Mouse (Mus musculus) myocyte (in vitro differentiated cells): ENCODE results near the gene Gm45717. TPM values are rescaled to one million over a fixed set of nuclear protein-coding genes. Genes with fewer than 3 reads are reported as not detected.

Experiments used
- H3K27me3 ChIP-seq: one replicate; pipeline ENCODE4 v1.6.1; 2011; ENCODE audit not compliant: control insufficient read depth, insufficient read depth, insufficient read length
- H3K36me3 ChIP-seq: one replicate; pipeline ENCODE4 v1.6.1; 2011; ENCODE audit not compliant: control insufficient read depth, insufficient read depth
- H3K4me2 ChIP-seq: one replicate; pipeline ENCODE4 v1.6.1; 2011; ENCODE audit warnings: low read depth, control low read depth
- H3K4me3 ChIP-seq: one replicate; pipeline ENCODE4 v1.5.1; 2011; ENCODE audit warnings: mild to moderate bottlenecking, control low read depth, moderate library complexity
- H3K79me2 ChIP-seq: one replicate; pipeline ENCODE4 v1.6.1; 2011; ENCODE audit not compliant: control insufficient read depth, insufficient read depth
- H3ac ChIP-seq: one replicate; pipeline ENCODE4 v1.6.1; 2011; ENCODE audit not compliant: control insufficient read depth, insufficient read length
- CEBPB ChIP-seq: IDR thresholded peaks from 2 replicates; pipeline ENCODE4 v1.6.1; 2011; ENCODE audit warnings: mild to moderate bottlenecking, moderate library complexity; ENCODE audit not compliant: poor library complexity, insufficient read depth, severe bottlenecking
- E2F4 ChIP-seq: IDR thresholded peaks from one replicate; pipeline ENCODE4 v1.6.1; 2011; ENCODE audit warnings: mild to moderate bottlenecking, control low read depth, moderate library complexity; ENCODE audit not compliant: insufficient read depth
- MAX ChIP-seq: IDR thresholded peaks from one replicate; pipeline ENCODE4 v1.6.1; 2011; ENCODE audit warnings: low read depth, mild to moderate bottlenecking, control low read depth
- MYOD1 ChIP-seq, 3 experiments: IDR thresholded peaks; one replicate each; pipeline ENCODE4 v1.6.1; 2011; ENCODE audit warnings: control low read depth in 2 of 3, low read depth in 2 of 3, mild to moderate bottlenecking in 2 of 3, moderate library complexity in 1 of 3; ENCODE audit not compliant: insufficient read length in 2 of 3, control insufficient read depth in 1 of 3
- MYOG ChIP-seq, 3 experiments: IDR thresholded peaks; one replicate each; pipeline ENCODE4 v1.6.1; 2011; ENCODE audit warnings: control low read depth in 2 of 3, low read depth in 2 of 3, mild to moderate bottlenecking in 2 of 3; ENCODE audit not compliant: insufficient read length in 2 of 3, control insufficient read depth in 1 of 3, insufficient read depth in 1 of 3
- POLR2A ChIP-seq: IDR thresholded peaks from one replicate; pipeline ENCODE4 v1.6.1; 2011; ENCODE audit warnings: low read depth, mild to moderate bottlenecking, control low read depth, moderate library complexity; ENCODE audit not compliant: insufficient read length
- POLR2AphosphoS2 ChIP-seq: IDR thresholded peaks from one replicate; pipeline ENCODE4 v1.6.1; 2011; ENCODE audit warnings: low read depth, control low read depth; ENCODE audit not compliant: insufficient read length
- REST ChIP-seq: IDR thresholded peaks from one replicate; pipeline ENCODE4 v1.6.1; 2011; ENCODE audit warnings: mild to moderate bottlenecking, control low read depth, moderate library complexity; ENCODE audit not compliant: insufficient read depth, insufficient read length
- SRF ChIP-seq: IDR thresholded peaks from one replicate; pipeline ENCODE4 v1.6.1; 2011; ENCODE audit warnings: low read depth; ENCODE audit not compliant: control insufficient read depth, insufficient read length
- TCF12 ChIP-seq: IDR thresholded peaks from one replicate; pipeline ENCODE4 v1.6.1; 2011; ENCODE audit warnings: mild to moderate bottlenecking, control low read depth; ENCODE audit not compliant: poor library complexity, insufficient read depth, severe bottlenecking
- TCF3 ChIP-seq: IDR thresholded peaks from one replicate; pipeline ENCODE4 v1.6.1; 2011; ENCODE audit warnings: low read depth, control low read depth; ENCODE audit not compliant: insufficient read length
- USF1 ChIP-seq: IDR thresholded peaks from one replicate; pipeline ENCODE4 v1.6.1; 2011; ENCODE audit warnings: low read depth, mild to moderate bottlenecking, control low read depth, moderate library complexity
- polyA plus RNA-seq: library from polyadenylated mRNA; unstranded; fragments of >200 nt; fragmentation: generic; extraction: Trizol; gene quantifications from one replicate; pipeline ENCODE4 v1.2.1, GENCODE M21; 2012; ENCODE audit warnings: missing spikeins

Gene Gm45717
- polyA plus RNA-seq, 1 experiment, result 0.12 TPM

DNA sequence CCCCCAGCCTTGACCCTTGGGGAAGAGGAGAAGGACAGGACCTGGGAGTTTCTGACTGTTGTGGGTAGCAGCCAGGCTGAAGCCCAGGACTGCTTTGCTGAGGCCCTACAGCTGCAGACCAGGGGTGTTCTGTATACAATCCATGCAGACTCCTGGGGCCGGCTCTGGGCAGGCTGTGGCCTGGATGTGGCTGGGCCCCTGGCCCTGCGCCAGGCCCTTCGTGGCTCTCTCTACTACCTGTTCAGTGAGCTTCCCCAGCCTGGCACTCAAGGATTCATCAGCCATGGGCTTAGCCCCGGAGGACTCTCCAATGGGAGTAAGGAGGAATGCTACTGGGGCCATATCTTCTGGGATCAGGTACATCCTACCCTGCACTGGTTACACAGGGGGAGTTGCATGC lies 12.4 kb downstream of the Gm45717 start:
- TF ChIP-seq TCF3 (no peak), USF1 (no peak), POLR2AphosphoS2 (no peak), POLR2A (no peak), E2F4 (no peak), SRF (no peak), TCF12 (no peak), REST (no peak), CEBPB (no peak), MAX (no peak), MYOD1 (IDR thresholded peaks at IDR 0.05; ENCODE audit: control insufficient read depth in 1 of 3, insufficient read length in 2 of 3, low read depth in 2 of 3) (no peak), MYOG (IDR thresholded peaks at IDR 0.05; ENCODE audit: control insufficient read depth in 1 of 3, insufficient read depth in 1 of 3, insufficient read length in 2 of 3, low read depth in 2 of 3) (no peak)
- H3K79me2 ChIP-seq, result no peaks in the 10 kb centered on the region
- H3ac ChIP-seq, result no peak overlapping the region
- peaks cover 14% of the 10 kb centered on the region for H3K36me3 ChIP-seq
- no peak overlapping the region for H3K4me2 ChIP-seq
- H3K27me3 ChIP-seq, result no peaks in the 10 kb centered on the region
- no peak overlapping the region for H3K4me3 ChIP-seq

DNA sequence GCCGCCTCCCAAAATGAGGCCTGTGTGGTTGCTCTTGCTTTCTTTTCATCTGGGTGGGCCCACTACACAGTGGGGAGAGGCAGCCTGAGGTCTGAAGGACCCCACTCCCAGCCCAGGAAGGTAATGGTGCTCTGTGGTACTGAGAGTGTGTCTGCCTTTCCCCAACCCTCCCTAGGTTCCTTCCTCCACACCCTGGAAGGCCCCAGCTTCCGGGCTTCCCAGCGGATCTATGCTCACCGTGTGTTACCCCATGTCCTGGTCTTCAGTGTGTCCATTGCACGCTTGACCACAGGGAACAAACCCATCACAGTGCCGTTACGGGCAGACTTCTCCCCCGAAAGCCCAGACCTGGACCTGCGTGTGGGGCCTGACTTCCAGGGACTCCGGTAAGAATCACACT lies 12.9 kb downstream of the Gm45717 start:
- TF ChIP-seq TCF12 (no peak), SRF (no peak), REST (no peak), MYOG (IDR thresholded peaks at IDR 0.05; ENCODE audit: control insufficient read depth in 1 of 3, insufficient read depth in 1 of 3, insufficient read length in 2 of 3, low read depth in 2 of 3) (no peak), CEBPB (no peak), E2F4 (no peak)
- Histone ChIP-seq H3ac (peak overlapping the region; percentile 27), H3K4me2 (peak overlapping the region; percentile 83), H3K36me3 (peaks cover 9% of the 10 kb centered on the region), H3K4me3 (peak overlapping the region; percentile 72), H3K27me3 (no peaks in the 10 kb centered on the region), H3K79me2 (no peaks in the 10 kb centered on the region)

- Histone ChIP-seq H3K36me3 (peaks cover 5% of the 10 kb centered on the region), H3K79me2 (no peaks in the 10 kb centered on the region), H3K4me2 (peak overlapping the region; percentile 83), H3K4me3 (peak overlapping the region; percentile 72), H3K27me3 (no peaks in the 10 kb centered on the region), H3ac (peak overlapping the region; percentile 27)
- no peak for TF ChIP-seq REST
- TF ChIP-seq TCF12, result no peak
- no peak for TF ChIP-seq CEBPB
- no peak for TF ChIP-seq SRF
- peak; percentile 14 for TF ChIP-seq POLR2AphosphoS2
- TF ChIP-seq MYOG (IDR thresholded peaks at IDR 0.05; ENCODE audit: control insufficient read depth in 1 of 3, insufficient read depth in 1 of 3, insufficient read length in 2 of 3, low read depth in 2 of 3), result no peak
- TF ChIP-seq MAX, result no peak
These were observed 13.4 kb downstream of the Gm45717 start for GRCm38 (mm10) chr7:140942341-140942740.

GRCm38 (mm10) chr7:140941222-140942051 lies 14.3 kb downstream of the Gm45717 start, which contains the start of gene Pgghg:
Gene Pgghg (plus strand): TSS chr7:140941391.
- peak within 1 kb of the TSS; percentile 27 for H3ac ChIP-seq
- H3K79me2 ChIP-seq, result no peaks in the 10 kb centered on the region
- H3K4me3 ChIP-seq, result peak within 1 kb of the TSS; percentile 72
- H3K27me3 ChIP-seq, result peaks cover under 1% of the 10 kb centered on the region
- H3K36me3 ChIP-seq, result no peaks in the 10 kb centered on the region
- TF ChIP-seq E2F4 (no peak), REST (no peak), POLR2A (peak; percentile 25), USF1 (no peak), MAX (no peak), MYOG (IDR thresholded peaks at IDR 0.05; ENCODE audit: control insufficient read depth in 1 of 3, insufficient read depth in 1 of 3, insufficient read length in 2 of 3, low read depth in 2 of 3) (peak in 1 of 3 experiments; percentile 30), POLR2AphosphoS2 (no peak), TCF3 (no peak), MYOD1 (IDR thresholded peaks at IDR 0.05; ENCODE audit: control insufficient read depth in 1 of 3, insufficient read length in 2 of 3, low read depth in 2 of 3) (peak in 1 of 3 experiments; percentile 14), TCF12 (no peak), CEBPB (no peak), SRF (no peak)
- H3K4me2 ChIP-seq, result peak within 1 kb of the TSS; percentile 83

DNA sequence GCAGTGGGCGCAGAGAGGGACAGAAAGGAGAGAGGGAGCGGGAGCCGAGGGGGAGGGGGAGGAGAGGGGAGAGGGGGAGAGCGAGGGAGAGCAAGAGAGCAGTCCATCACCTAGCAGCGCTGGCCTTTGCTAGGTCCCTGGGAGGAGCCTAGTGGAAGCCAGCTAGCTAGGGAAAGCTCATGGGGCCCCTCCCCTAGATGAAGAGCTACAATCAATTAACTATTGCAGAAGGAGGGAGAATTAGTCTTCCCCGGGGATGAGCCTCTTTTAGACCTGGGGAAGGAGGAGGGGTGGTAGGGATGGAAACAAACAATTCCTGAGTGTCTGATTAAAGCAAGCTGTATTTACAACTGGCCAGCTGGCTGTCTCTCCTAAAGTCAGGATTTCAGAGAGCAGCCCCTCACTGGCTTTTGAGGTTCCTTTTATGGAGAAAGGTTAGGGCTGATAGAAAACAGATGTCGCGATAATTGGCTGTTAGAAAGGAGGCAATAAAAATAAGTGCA lies 16.0 kb downstream of the Gm45717 start:
- TF ChIP-seq E2F4, result no peak
- no peak for TF ChIP-seq MYOG (IDR thresholded peaks at IDR 0.05; ENCODE audit: control insufficient read depth in 1 of 3, insufficient read depth in 1 of 3, insufficient read length in 2 of 3, low read depth in 2 of 3)
- no peak for TF ChIP-seq CEBPB
- TF ChIP-seq MYOD1 (IDR thresholded peaks at IDR 0.05; ENCODE audit: control insufficient read depth in 1 of 3, insufficient read length in 2 of 3, low read depth in 2 of 3), result no peak
- no peak for TF ChIP-seq TCF3
- no peak for TF ChIP-seq POLR2A
- TF ChIP-seq SRF, result no peak
- TF ChIP-seq POLR2AphosphoS2, result no peak
- no peak for TF ChIP-seq TCF12
- TF ChIP-seq REST, result no peak
- no peak for TF ChIP-seq USF1
- TF ChIP-seq MAX, result no peak
- H3K79me2 ChIP-seq, result no peaks in the 10 kb centered on the region
- H3K27me3 ChIP-seq, result peaks cover 10% of the 10 kb centered on the region
- no peak overlapping the region for H3K4me2 ChIP-seq
- no peak overlapping the region for H3ac ChIP-seq
- no peak overlapping the region for H3K4me3 ChIP-seq
- no peaks in the 10 kb centered on the region for H3K36me3 ChIP-seq
